Mouse (Mus musculus) megakaryocyte, embryonic 14.5 days (primary cell): ENCODE measurements at regions not wholly inside any gene's neighbourhood (a gene's known extent, or its start where the extent isn't known, plus 50 kb on each side); places are given as distances from the start of the nearest gene placed in this dataset.

Experiments used
- H3K27me3 ChIP-seq: replicated peaks from 2 replicates; pipeline ENCODE3; 2012; ENCODE audit warnings: inconsistent platforms
- H3K36me3 ChIP-seq: replicated peaks from 2 replicates; pipeline ENCODE3; 2012; ENCODE audit warnings: low read length, inconsistent platforms, mixed read lengths
- H3K4me1 ChIP-seq: 2 replicates; pipeline ENCODE4 v1.6.1; 2012; ENCODE audit warnings: inconsistent platforms
- H3K4me3 ChIP-seq: replicated peaks from 2 replicates; pipeline ENCODE3; 2012; ENCODE audit warnings: moderate library complexity, mild to moderate bottlenecking, inconsistent platforms
- H3K9me3 ChIP-seq: 2 replicates; pipeline ENCODE4 v1.6.1; 2012; ENCODE audit warnings: inconsistent platforms
- FLI1 ChIP-seq: IDR thresholded peaks from 2 replicates; pipeline ENCODE4 v1.6.1; 2012; ENCODE audit warnings: low read length, inconsistent platforms, mixed read lengths
- GATA1 ChIP-seq: IDR thresholded peaks from 3 replicates; pipeline ENCODE4 v1.6.1; 2012; ENCODE audit warnings: mixed read lengths, low read length, inconsistent platforms, borderline replicate concordance

GRCm38 (mm10) chr8:100796628-100797027 lies 1380.4 kb upstream of the Cdh8 start:
- Histone ChIP-seq H3K36me3 (no peaks in the 10 kb centered on the region), H3K4me1 (peaks cover 6% of the 10 kb centered on the region; the same call in 1 of the 2 replicates), H3K4me3 (no peak overlapping the region), H3K9me3 (peaks cover 7% of the 10 kb centered on the region; the same call in 1 of the 2 replicates), H3K27me3 (no peaks in the 10 kb centered on the region)
- TF ChIP-seq FLI1, result no peak
- no peak for TF ChIP-seq GATA1

GRCm38 (mm10) chr8:100793951-100794350 lies 1377.7 kb upstream of the Cdh8 start:
- no peak overlapping the region for H3K4me3 ChIP-seq
- peaks cover 3% of the 10 kb centered on the region; the same call in 1 of the 2 replicates for H3K4me1 ChIP-seq
- H3K27me3 ChIP-seq, result no peaks in the 10 kb centered on the region
- no peaks in the 10 kb centered on the region for H3K36me3 ChIP-seq
- TF ChIP-seq GATA1, result no peak
- TF ChIP-seq FLI1, result no peak
- peaks cover 7% of the 10 kb centered on the region; the same call in 1 of the 2 replicates for H3K9me3 ChIP-seq

GRCm38 (mm10) chr8:100790592-100791141 lies 1374.4 kb upstream of the Cdh8 start:
- Histone ChIP-seq H3K27me3 (no peaks in the 10 kb centered on the region), H3K4me3 (no peak overlapping the region), H3K4me1 (peaks cover 3% of the 10 kb centered on the region; the same call in 1 of the 2 replicates), H3K36me3 (no peaks in the 10 kb centered on the region), H3K9me3 (peaks cover 7% of the 10 kb centered on the region; the same call in 1 of the 2 replicates)
- TF ChIP-seq FLI1 (no peak), GATA1 (no peak)

- Histone ChIP-seq H3K4me1 (no peaks in the 10 kb centered on the region), H3K4me3 (no peak overlapping the region), H3K36me3 (no peaks in the 10 kb centered on the region), H3K27me3 (no peaks in the 10 kb centered on the region), H3K9me3 (no peaks in the 10 kb centered on the region)
- no peak for TF ChIP-seq GATA1
- TF ChIP-seq FLI1, result no peak
Observed at GRCm38 (mm10) chr8:100788132-100788531, 1371.9 kb upstream of the Cdh8 start.

GRCm38 (mm10) chr8:100772742-100773370 lies 1356.6 kb upstream of the Cdh8 start:
- peak overlapping the region; percentile 56 for H3K4me3 ChIP-seq
- H3K36me3 ChIP-seq, result no peaks in the 10 kb centered on the region
- no peaks in the 10 kb centered on the region for H3K4me1 ChIP-seq
- no peaks in the 10 kb centered on the region for H3K27me3 ChIP-seq
- no peak for TF ChIP-seq GATA1
- no peak for TF ChIP-seq FLI1
- no peaks in the 10 kb centered on the region for H3K9me3 ChIP-seq

- H3K9me3 ChIP-seq, result no peaks in the 10 kb centered on the region
- H3K4me3 ChIP-seq, result no peak overlapping the region
- no peak for TF ChIP-seq GATA1
- no peak for TF ChIP-seq FLI1
- H3K27me3 ChIP-seq, result no peaks in the 10 kb centered on the region
- H3K4me1 ChIP-seq, result no peaks in the 10 kb centered on the region
- no peaks in the 10 kb centered on the region for H3K36me3 ChIP-seq
Observed at GRCm38 (mm10) chr8:100769617-100770016, 1353.3 kb upstream of the Cdh8 start.

- TF ChIP-seq GATA1, result no peak
- no peak for TF ChIP-seq FLI1
- H3K4me1 ChIP-seq, result no peaks in the 10 kb centered on the region
- no peak overlapping the region for H3K4me3 ChIP-seq
- H3K36me3 ChIP-seq, result no peaks in the 10 kb centered on the region
- H3K27me3 ChIP-seq, result no peaks in the 10 kb centered on the region
- no peaks in the 10 kb centered on the region for H3K9me3 ChIP-seq
Observed at GRCm38 (mm10) chr8:100733927-100734326, 1317.7 kb upstream of the Cdh8 start.

- no peak overlapping the region for H3K4me3 ChIP-seq
- H3K36me3 ChIP-seq, result no peaks in the 10 kb centered on the region
- no peaks in the 10 kb centered on the region for H3K27me3 ChIP-seq
- TF ChIP-seq GATA1 (no peak), FLI1 (no peak)
- no peaks in the 10 kb centered on the region for H3K9me3 ChIP-seq
- H3K4me1 ChIP-seq, result no peaks in the 10 kb centered on the region
Observed at GRCm38 (mm10) chr8:100702365-100702764, 1286.1 kb upstream of the Cdh8 start.

- no peaks in the 10 kb centered on the region for H3K27me3 ChIP-seq
- TF ChIP-seq GATA1 (no peak), FLI1 (no peak)
- no peaks in the 10 kb centered on the region for H3K4me1 ChIP-seq
- no peaks in the 10 kb centered on the region for H3K36me3 ChIP-seq
- no peak overlapping the region for H3K4me3 ChIP-seq
- no peaks in the 10 kb centered on the region for H3K9me3 ChIP-seq
Observed at GRCm38 (mm10) chr8:100695043-100695442, 1278.8 kb upstream of the Cdh8 start.

GRCm38 (mm10) chr8:100678580-100678979 lies 1262.3 kb upstream of the Cdh8 start:
- no peaks in the 10 kb centered on the region for H3K36me3 ChIP-seq
- H3K4me3 ChIP-seq, result no peak overlapping the region
- TF ChIP-seq GATA1, result no peak
- TF ChIP-seq FLI1, result no peak
- H3K4me1 ChIP-seq, result no peaks in the 10 kb centered on the region
- no peaks in the 10 kb centered on the region for H3K27me3 ChIP-seq
- no peaks in the 10 kb centered on the region for H3K9me3 ChIP-seq
